Mouse (Mus musculus) MEL (cell line): ENCODE data around the gene Synrg. TPM values are rescaled to one million over a fixed set of nuclear protein-coding genes. Genes with fewer than 3 reads are reported as not detected.

Experiments used
- DNase-seq: peaks from one replicate; pipeline ENCODE4 v3.0.0; 2011; ENCODE audit warnings: low read depth, low spot score
- H3K27ac ChIP-seq: 2 replicates; pipeline ENCODE4 v1.5.1; 2012; ENCODE audit warnings: low read depth, mild to moderate bottlenecking, control low read depth, low read length, moderate library complexity; ENCODE audit not compliant: control insufficient read depth
- H3K27me3 ChIP-seq, 2 experiments: fragments of 150-350 bp in 1 of 2; sonication (generic) in 1 of 2; 2 replicates each; pipeline ENCODE4 v1.6.1; 2012; ENCODE audit warnings: low read length in 2 of 2, mild to moderate bottlenecking in 2 of 2, improper control_type of control experiment in 1 of 2, moderate library complexity in 1 of 2; ENCODE audit not compliant: insufficient read depth in 2 of 2, control insufficient read depth in 1 of 2
- H3K36me3 ChIP-seq, 2 experiments: 2 replicates each; pipeline ENCODE4 v1.6.1; 2012 to 2014; ENCODE audit warnings: low read length in 2 of 2, improper control_type of control experiment in 1 of 2, inconsistent platforms in 1 of 2, mild to moderate bottlenecking in 1 of 2; ENCODE audit not compliant: insufficient read depth in 2 of 2, control insufficient read depth in 1 of 2
- H3K4me1 ChIP-seq, 2 experiments: fragments of 150-350 bp in 1 of 2; sonication (generic) in 1 of 2; 2 replicates each; pipeline ENCODE4 v1.6.1; 2012; ENCODE audit warnings: low read length in 2 of 2, improper control_type of control experiment in 1 of 2, mild to moderate bottlenecking in 1 of 2; ENCODE audit not compliant: insufficient read depth in 2 of 2, control insufficient read depth in 1 of 2
- H3K4me3 ChIP-seq, 2 experiments: fragments of 150-350 bp in 1 of 2; sonication (generic) in 1 of 2; 2 replicates each; pipeline ENCODE4 v1.5.1; 2012; ENCODE audit warnings: low read depth in 2 of 2, low read length in 2 of 2, mild to moderate bottlenecking in 2 of 2, moderate library complexity in 2 of 2, control low read depth in 1 of 2, improper control_type of control experiment in 1 of 2; ENCODE audit not compliant: control insufficient read depth in 1 of 2, insufficient read depth in 1 of 2
- H3K79me2 ChIP-seq: 2 replicates; pipeline ENCODE4 v1.6.1; 2012; ENCODE audit warnings: mild to moderate bottlenecking, low read length, moderate library complexity; ENCODE audit not compliant: control insufficient read depth, poor library complexity, insufficient read depth
- H3K9ac ChIP-seq: 2 replicates; pipeline ENCODE4 v1.6.1; 2012; ENCODE audit warnings: low read depth, mild to moderate bottlenecking, control low read depth, low read length, moderate library complexity; ENCODE audit not compliant: control insufficient read depth, poor library complexity, severe bottlenecking
- H3K9me3 ChIP-seq: fragments of 150-350 bp; sonication (generic); replicated peaks from 2 replicates; pipeline ENCODE4 v1.6.1; 2012; ENCODE audit warnings: mild to moderate bottlenecking, low read length, improper control_type of control experiment, moderate library complexity; ENCODE audit not compliant: insufficient read depth
- BHLHE40 ChIP-seq: IDR thresholded peaks from 2 replicates; pipeline ENCODE4 v1.6.1; 2012; ENCODE audit warnings: low read depth, mild to moderate bottlenecking, inconsistent platforms, low read length, improper control_type of control experiment, borderline replicate concordance
- CHD1 ChIP-seq: IDR thresholded peaks from 2 replicates; pipeline ENCODE4 v1.6.1; 2012; ENCODE audit warnings: low read depth, mild to moderate bottlenecking, inconsistent platforms, low read length, improper control_type of control experiment
- ELF1 ChIP-seq: IDR thresholded peaks from 2 replicates; pipeline ENCODE4 v1.6.1; 2014; ENCODE audit warnings: low read depth, mild to moderate bottlenecking, inconsistent platforms, low read length, improper control_type of control experiment, moderate library complexity
- ETS1 ChIP-seq: IDR thresholded peaks from 2 replicates; pipeline ENCODE4 v1.6.1; 2012; ENCODE audit warnings: low read depth, mild to moderate bottlenecking, inconsistent platforms, low read length, improper control_type of control experiment, moderate library complexity
- GABPA ChIP-seq: IDR thresholded peaks from 2 replicates; pipeline ENCODE4 v1.6.1; 2012; ENCODE audit warnings: low read depth, mild to moderate bottlenecking, inconsistent platforms, low read length, improper control_type of control experiment, moderate library complexity
- GATA1 ChIP-seq: IDR thresholded peaks from 2 replicates; pipeline ENCODE4 v1.6.1; 2011; ENCODE audit warnings: low read depth, low read length, improper control_type of control experiment
- JUND ChIP-seq: IDR thresholded peaks from 2 replicates; pipeline ENCODE4 v1.6.1; 2011; ENCODE audit warnings: low read depth, mild to moderate bottlenecking, improper control_type of control experiment, low read length
- MAX ChIP-seq: IDR thresholded peaks from 2 replicates; pipeline ENCODE4 v1.6.1; 2011; ENCODE audit warnings: low read length, improper control_type of control experiment
- MEF2A ChIP-seq: IDR thresholded peaks from 2 replicates; pipeline ENCODE4 v1.6.1; 2014; ENCODE audit warnings: low read depth, mild to moderate bottlenecking, inconsistent platforms, low read length, improper control_type of control experiment; ENCODE audit not compliant: poor library complexity, insufficient replicate concordance, severe bottlenecking; ENCODE audit errors: extremely low read depth
- MXI1 ChIP-seq: IDR thresholded peaks from 2 replicates; pipeline ENCODE4 v1.6.1; 2011; ENCODE audit warnings: mild to moderate bottlenecking, low read depth, low read length, improper control_type of control experiment
- MYC ChIP-seq: IDR thresholded peaks from 2 replicates; pipeline ENCODE4 v1.6.1; 2011; ENCODE audit warnings: low read depth, mild to moderate bottlenecking, low read length, improper control_type of control experiment, moderate library complexity
- POLR2AphosphoS2 ChIP-seq: IDR thresholded peaks from 2 replicates; pipeline ENCODE4 v1.6.1; 2011; ENCODE audit warnings: low read length, improper control_type of control experiment
- POLR2AphosphoS5 ChIP-seq: IDR thresholded peaks from 2 replicates; pipeline ENCODE4 v1.6.1; 2012; ENCODE audit warnings: low read depth, borderline replicate concordance, mild to moderate bottlenecking, inconsistent platforms, low read length, moderate library complexity, mixed read lengths
- RCOR1 ChIP-seq: IDR thresholded peaks from 2 replicates; pipeline ENCODE4 v1.6.1; 2012; ENCODE audit warnings: low read depth, mild to moderate bottlenecking, inconsistent platforms, low read length, improper control_type of control experiment
- SMC3 ChIP-seq: IDR thresholded peaks from 2 replicates; pipeline ENCODE4 v1.6.1; 2011; ENCODE audit warnings: low read depth, low read length, improper control_type of control experiment
- TBP ChIP-seq: IDR thresholded peaks from 2 replicates; pipeline ENCODE4 v1.8.0; 2011; ENCODE audit warnings: low read depth, low read length, improper control_type of control experiment
- UBTF ChIP-seq: IDR thresholded peaks from 2 replicates; pipeline ENCODE4 v1.6.1; 2012; ENCODE audit warnings: low read depth, mild to moderate bottlenecking, inconsistent platforms, low read length, improper control_type of control experiment, moderate library complexity, borderline replicate concordance; ENCODE audit not compliant: insufficient read depth
- USF2 ChIP-seq, 2 experiments: IDR thresholded peaks; 2 replicates each; pipeline ENCODE4 v1.6.1; 2011 to 2012; ENCODE audit warnings: improper control_type of control experiment in 2 of 2, low read length in 2 of 2, borderline replicate concordance in 1 of 2, inconsistent platforms in 1 of 2, low read depth in 1 of 2, mild to moderate bottlenecking in 1 of 2; ENCODE audit not compliant: insufficient read depth in 1 of 2
- ZC3H11A ChIP-seq: IDR thresholded peaks from 2 replicates; pipeline ENCODE4 v1.6.1; 2012; ENCODE audit warnings: low read depth, mild to moderate bottlenecking, inconsistent platforms, low read length, improper control_type of control experiment
- ZKSCAN1 ChIP-seq: IDR thresholded peaks from 2 replicates; pipeline ENCODE4 v1.6.1; 2012; ENCODE audit warnings: low read depth, mild to moderate bottlenecking, inconsistent platforms, low read length, improper control_type of control experiment, moderate library complexity
- polyA plus RNA-seq, 2 experiments: library from polyadenylated mRNA; stranded (reverse) in 1 of 2; unstranded in 1 of 2; fragments of >175 nt in 1 of 2; fragments of >200 nt in 1 of 2; gene quantifications; 2 replicates each; pipeline versions ENCODE4 v1.2.1 to v1.2.4; 2012; ENCODE audit warnings: low replicate concordance in 2 of 2, low read depth in 1 of 2; ENCODE audit not compliant: insufficient read length in 2 of 2, insufficient read depth in 1 of 2, missing spikeins in 1 of 2
- total RNA-seq: library from RNA; depleted of rRNA; stranded (reverse); fragments of 300-350 nt; gene quantifications from 2 replicates; pipeline ENCODE4 v1.2.3, GENCODE M21; 2012

The Synrg gene
- total and polyA plus RNA-seq, 3 experiments = 24.7 to 75.3 (median 26.4) TPM

DNA sequence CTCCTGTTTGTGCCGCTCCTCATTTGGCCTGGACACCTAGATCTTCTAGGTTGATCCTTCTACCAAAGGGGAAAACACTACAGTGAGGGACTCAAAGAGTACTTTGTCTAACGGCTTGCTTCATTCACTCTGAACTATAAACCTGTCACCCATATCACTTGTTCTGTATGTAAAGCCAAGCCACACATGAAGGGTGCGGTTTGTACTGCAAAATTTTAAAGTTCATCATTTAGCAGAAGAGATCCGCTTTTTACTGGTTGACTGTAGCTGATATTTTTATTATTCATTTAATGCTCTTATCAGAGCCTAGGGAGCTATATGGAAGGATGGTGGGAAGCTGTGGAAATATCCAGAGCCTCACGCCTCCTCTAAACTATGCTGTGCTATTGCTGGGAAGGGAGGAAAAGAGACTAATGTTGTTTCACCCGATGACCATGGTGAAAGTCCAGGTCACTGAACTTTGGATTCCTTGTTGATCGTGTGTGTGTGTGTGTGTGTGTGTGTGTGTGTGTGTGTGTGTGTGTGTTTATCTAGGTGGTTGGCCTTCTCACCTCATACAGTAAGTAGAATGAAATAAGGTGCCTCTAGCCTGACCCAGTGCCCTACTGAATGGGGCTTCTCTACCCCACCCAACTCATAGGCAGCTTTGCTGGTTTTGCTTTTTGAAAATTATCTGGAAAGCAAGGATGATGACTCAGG lies 52.7 kb downstream of the Synrg start:
- H3K27me3 ChIP-seq = no peaks in the 10 kb centered on the region
- no peak overlapping the region for H3K9ac ChIP-seq
- H3K9me3 ChIP-seq = no peaks in the 10 kb centered on the region
- no peak overlapping the region for H3K4me3 ChIP-seq
- H3K27ac ChIP-seq = no peak overlapping the region
- no peaks in the 10 kb centered on the region for H3K79me2 ChIP-seq
- no peaks in the 10 kb centered on the region for H3K4me1 ChIP-seq
- H3K36me3 ChIP-seq = peaks cover 2 to 22% of the 10 kb centered on the region in 2 experiments; a peak in 2 of 4 replicates
- DNase-seq = no peak
- TF ChIP-seq BHLHE40 = no peak
- no peak for TF ChIP-seq GABPA
- no peak for TF ChIP-seq TBP
- no peak for TF ChIP-seq POLR2AphosphoS5
- TF ChIP-seq ELF1 = no peak
- no peak for TF ChIP-seq MYC
- TF ChIP-seq MEF2A = no peak
- TF ChIP-seq JUND = no peak
- TF ChIP-seq MXI1 = no peak
- TF ChIP-seq ZC3H11A = no peak
- no peak for TF ChIP-seq SMC3
- TF ChIP-seq UBTF = no peak
- TF ChIP-seq RCOR1 = no peak
- no peak for TF ChIP-seq ZKSCAN1
- TF ChIP-seq USF2 (IDR thresholded peaks at IDR 0.05; ENCODE audit: borderline replicate concordance in 1 of 2, insufficient read depth in 1 of 2, low read depth in 1 of 2, low read length in 2 of 2) = no peak
- TF ChIP-seq POLR2AphosphoS2 = no peak
- no peak for TF ChIP-seq GATA1
- TF ChIP-seq CHD1 = no peak
- no peak for TF ChIP-seq ETS1
- TF ChIP-seq MAX = no peak
- TF ChIP-seq, all 39 proteins: peak for 0
